Mouse (Mus musculus): ENCODE results near the gene Zfp846.

GRCm38 (mm10) chr9:20639486-20639885, 58.4 kb downstream of the Zfp846 start:
- TF ChIP-seq EP300 (IDR thresholded peaks at IDR 0.05) (no peak), CTCF (IDR thresholded peaks at IDR 0.05) (no peak)
